Mouse (Mus musculus): Measurements from ENCODE around the gene Thrap3.

DNA sequence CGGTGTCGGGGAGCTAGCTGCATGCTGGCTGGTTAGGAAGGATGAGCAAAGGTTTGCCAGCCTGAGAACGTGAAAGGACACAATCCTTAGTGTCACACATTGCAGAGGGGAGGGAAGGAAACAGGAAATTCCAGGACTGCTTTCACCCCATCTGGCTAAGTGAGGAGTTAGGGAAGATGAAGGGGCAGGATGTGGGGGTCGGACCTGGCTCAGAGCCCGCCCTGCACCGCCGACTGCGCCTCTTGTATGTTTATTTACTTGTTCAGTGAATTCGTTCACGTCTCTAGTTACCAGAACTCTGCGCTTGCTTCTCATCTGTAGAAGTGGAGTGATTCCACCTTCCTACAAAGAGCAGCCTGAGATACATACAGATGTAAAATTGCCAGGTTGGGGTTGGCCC lies 72.1 kb downstream of the Thrap3 start:
- TF ChIP-seq CTCF (IDR thresholded peaks at IDR 0.05; ENCODE audit: borderline replicate concordance, insufficient read depth, low read depth, low read length) (no peak), POLR2A (IDR thresholded peaks at IDR 0.05; ENCODE audit: borderline replicate concordance, insufficient read depth, low read length) (no peak)

Measured in cerebellum, adult 2 months (tissue).